Mouse (Mus musculus) erythroblast, adult 5-6 weeks (primary cell): Measurements from ENCODE around the gene Cacna1e. TPM values are rescaled to one million over a fixed set of nuclear protein-coding genes. Genes with fewer than 3 reads are reported as not detected.

Experiments used
- ATAC-seq: replicated peaks from 2 replicates; pipeline ENCODE4 v1.8.0; 2016; ENCODE audit warnings: moderate number of reproducible peaks, mild to moderate bottlenecking, moderate TSS enrichment, inconsistent platforms; ENCODE audit not compliant: poor library complexity, low FRiP score, severe bottlenecking
- total RNA-seq, 2 experiments: library from RNA; stranded (forward) in 1 of 2; stranded (reverse) in 1 of 2; fragments of 150-400 nt in 1 of 2; fragments of 200-764, 138-1000 nt in 1 of 2; gene quantifications; 2 replicates each; pipeline versions ENCODE4 v1.2.3 to v1.2.4; 2015 to 2017; ENCODE audit warnings: low replicate concordance in 2 of 2

Cacna1e gene
- total RNA-seq, 2 experiments from 2014 or later: 0.85 to 1.2 TPM

GRCm38 (mm10) chr1:154788069-154788468 lies 96.2 kb downstream of the Cacna1e start:
- no peak for ATAC-seq

- no peak for ATAC-seq
Measured at GRCm38 (mm10) chr1:154787418-154787817, 96.9 kb downstream of the Cacna1e start.

GRCm38 (mm10) chr1:154786243-154786669 lies 98.0 kb downstream of the Cacna1e start:
- peak; percentile 86 for ATAC-seq

DNA sequence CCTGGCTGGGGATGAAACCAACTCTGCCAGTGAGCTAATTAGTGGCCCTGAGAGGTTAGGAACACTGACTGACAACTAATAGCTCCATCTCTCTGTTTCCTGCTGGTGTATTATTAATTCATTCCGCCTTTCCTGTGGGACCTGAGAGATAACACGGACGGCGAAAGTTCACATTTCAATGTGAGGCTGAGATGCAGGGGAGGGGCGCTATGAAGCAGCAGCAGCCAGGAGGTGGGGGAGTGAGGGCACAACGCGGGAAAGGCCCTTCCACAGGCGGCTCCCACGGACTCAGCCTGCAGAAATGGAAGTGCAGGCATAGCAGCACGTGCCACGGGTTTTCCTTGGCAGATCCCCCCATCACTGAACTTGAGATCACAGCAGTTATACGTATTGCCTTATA lies 99.4 kb downstream of the Cacna1e start:
- no peak for ATAC-seq

- ATAC-seq: no peak
Measured at GRCm38 (mm10) chr1:154783521-154783920, 100.8 kb downstream of the Cacna1e start.

DNA sequence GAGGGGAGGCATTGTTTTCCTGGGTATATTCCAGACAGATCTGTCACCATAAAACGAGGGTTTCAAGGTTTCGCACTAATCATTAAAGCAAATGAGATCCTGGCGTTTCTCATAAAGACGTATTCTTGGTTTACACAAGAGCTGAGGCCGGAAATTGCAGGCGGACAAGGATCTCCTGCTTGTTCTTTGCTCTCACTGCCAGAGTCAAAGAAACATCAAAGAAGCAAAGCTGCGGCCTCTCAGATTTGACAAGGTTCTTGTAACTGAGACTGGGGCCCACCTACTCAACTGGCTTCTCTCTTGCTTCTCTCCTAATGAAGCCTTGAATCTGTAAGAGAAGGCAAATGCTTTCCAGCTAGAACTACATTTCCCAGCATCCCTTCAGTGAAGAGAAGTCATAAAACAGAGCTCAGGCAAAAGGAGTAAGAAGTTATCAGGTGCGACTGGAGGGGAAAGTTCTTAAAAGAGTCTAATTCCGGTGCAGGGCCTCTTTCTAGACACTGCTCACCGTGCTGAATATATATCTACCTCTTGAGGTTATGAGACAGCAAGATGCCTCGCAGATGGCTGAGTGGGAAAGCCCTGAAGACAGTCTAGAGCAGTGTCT lies 104.3 kb downstream of the Cacna1e start:
- no peak for ATAC-seq

GRCm38 (mm10) chr1:154776344-154776743 lies 108.0 kb downstream of the Cacna1e start:
- ATAC-seq: no peak

DNA sequence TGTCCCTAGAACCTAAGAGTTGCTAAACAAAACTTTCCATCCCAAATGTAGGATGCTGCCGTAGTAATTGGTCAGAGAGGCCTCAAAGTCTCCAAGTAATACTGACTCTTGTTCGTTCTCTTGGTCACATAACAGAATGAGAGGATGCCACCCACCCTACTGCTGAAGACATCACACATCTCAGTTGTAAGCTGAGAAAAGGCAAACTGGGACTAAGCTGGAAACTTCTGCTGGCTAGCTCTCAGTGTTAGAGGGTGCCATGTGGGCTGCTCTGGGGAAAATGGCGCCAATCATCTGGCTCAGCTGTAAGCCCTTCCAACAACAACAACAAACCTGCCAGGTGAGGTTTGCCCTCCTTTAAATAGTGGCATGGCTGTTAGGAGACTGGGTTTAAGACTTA lies 109.8 kb downstream of the Cacna1e start:
- ATAC-seq: no peak

GRCm38 (mm10) chr1:154771111-154771510 lies 113.2 kb downstream of the Cacna1e start:
- no peak for ATAC-seq

GRCm38 (mm10) chr1:154770542-154770941 lies 113.8 kb downstream of the Cacna1e start:
- ATAC-seq: no peak

DNA sequence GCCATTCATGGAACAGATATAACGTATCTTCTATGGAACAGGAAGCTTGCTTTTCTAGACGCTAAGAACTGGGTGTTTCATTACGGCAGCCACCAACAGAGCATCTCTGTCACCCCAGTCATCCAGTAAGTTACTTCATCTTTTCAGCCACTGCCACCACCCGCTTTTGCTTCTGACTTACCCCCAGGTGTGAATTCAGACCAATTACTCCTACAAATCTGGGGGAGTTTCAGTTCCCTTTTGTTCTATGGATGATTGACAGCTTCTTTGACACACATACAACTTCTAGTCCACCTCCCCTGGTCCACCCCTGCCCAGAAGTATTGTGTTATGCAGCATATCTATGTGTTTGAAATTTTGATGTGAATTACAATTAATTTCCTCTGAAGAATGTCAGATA lies 121.2 kb downstream of the Cacna1e start:
- no peak for ATAC-seq

DNA sequence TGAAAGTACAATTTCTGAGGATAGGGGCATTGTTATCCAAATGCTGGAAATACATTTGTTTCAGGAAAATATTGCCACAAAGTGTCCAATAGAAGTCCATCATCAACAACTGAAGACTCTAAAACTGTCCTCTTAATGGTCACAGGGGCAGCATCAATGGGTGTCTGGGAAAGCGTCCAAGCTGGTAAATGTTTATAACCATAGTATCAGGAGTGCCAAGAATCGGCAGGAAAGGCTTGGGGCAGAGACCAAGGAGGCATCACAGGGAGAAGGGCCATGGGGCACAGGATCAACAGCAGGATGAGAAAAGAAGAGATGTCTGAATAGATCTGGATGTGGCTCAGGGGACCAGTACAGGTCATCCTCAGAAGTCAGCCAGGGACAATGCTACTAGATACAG lies 132.2 kb downstream of the Cacna1e start:
- no peak for ATAC-seq

DNA sequence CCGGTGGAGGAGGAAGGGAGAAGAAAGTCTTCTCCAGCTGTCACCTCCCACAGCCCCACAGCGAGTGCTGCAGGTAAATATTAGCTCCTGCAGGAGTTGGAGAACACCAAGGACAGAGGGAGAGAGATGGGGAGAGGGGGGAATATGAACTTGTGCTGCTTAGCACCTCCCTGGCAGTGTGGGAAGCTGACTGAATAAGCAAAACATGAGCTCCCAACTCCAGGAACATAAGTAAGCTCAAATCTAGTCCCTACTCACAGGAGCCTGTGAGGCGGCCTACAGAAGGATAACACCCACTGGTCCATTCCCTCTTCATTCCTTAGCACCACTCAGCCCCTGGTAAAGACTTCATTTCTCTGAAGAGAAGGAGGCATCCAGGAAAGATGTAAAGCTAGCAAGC lies 135.8 kb downstream of the Cacna1e start:
- ATAC-seq: no peak

DNA sequence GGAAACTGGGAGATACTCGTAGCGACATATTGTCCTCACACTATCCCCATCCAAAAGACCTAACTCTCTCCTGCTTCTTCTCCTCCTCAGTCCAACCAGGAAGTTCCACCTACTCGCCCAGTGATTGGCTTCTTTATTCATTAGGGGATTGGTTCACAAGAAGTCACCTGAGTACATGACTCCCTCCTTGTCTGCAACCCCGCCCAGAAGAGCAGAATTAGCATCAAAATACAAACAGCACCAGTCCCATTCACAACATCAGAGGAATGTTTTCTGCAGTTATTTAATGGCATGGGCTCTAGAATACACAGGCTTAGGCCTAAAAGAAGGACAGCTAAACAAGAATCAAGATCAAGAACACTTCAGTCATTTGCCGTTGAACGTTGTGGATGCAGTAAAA lies 139.1 kb downstream of the Cacna1e start:
- ATAC-seq: no peak

- no peak for ATAC-seq
Measured at GRCm38 (mm10) chr1:154730411-154730961, 153.8 kb downstream of the Cacna1e start.

GRCm38 (mm10) chr1:154729269-154729980 lies 154.9 kb downstream of the Cacna1e start:
- peak; percentile 70 for ATAC-seq

DNA sequence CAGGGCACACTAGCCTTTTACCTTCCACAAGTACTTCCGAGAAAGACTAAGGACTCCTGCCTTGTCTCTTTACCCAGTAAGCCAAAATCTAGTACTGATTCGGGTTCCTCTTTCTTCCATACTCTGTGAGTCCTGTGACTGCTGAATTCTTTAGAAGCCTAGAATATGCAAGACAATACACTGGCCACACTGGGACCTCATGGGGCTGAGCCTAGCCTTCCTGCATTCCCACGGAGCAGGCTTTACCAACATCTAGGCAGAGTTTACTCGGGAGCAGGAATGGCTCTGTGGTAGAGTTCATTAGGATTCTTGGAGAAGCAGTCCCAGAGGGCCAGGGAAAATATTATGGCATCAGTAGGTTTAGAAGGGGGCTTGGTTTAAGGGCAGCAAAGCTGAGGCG lies 155.6 kb downstream of the Cacna1e start:
- ATAC-seq: no peak

DNA sequence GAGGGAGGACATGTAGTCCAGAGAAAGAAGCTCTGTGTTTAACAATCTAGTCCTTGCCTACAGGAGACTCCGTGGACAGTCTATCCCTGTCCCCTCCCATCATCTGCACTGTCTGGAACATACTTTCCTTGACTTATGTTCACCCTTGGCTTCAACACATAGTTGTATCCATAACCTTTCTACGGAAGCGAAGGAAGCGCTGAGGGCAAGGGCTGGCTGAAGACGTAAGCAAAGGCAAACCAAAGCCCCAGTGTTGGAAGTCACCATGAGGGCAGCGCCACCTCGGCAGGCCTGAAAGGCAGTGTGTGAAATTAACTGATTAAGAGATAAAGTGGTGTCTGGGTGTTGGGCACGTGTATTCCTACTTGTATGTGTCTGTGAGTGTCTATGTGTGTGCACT lies 156.6 kb downstream of the Cacna1e start:
- ATAC-seq: no peak

DNA sequence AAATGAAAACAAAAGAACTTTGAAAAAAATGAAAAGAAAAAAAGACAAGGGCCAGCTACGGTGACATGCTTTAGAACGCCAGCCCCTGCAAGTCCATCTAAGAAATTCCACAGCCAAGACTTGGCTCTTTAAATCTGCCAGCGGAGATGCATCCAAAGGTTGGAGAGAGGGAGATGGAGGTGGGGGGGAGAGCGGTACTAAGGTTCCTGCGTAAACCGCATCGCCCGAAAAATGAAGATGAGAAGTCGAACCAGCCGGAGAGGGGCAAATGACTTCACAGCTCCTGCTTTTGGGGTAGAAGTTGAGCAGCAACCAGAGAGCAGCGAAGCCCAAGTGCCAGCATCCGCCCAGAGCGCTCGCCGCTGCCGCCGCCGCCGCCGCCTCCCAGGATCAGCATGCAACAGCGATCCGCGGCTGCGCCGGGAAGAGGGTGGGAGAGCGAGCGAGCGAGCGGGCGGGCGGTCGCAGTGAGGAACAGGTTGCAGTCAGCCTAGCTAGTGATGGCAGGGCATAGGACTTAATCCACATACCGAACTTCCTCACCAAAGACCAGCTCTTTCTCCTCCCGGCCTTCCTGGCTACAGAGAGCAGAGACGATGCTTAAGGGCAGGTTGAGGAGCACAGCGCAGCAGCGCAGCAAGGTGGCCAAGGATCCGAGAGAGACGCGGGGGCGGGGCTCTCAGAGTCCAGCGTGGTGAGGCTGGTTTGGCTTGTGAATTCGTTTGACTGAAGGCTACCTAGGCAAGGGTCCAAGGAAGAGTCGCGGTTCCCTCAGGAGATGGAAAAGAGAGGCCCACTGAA lies 157.7 kb downstream of the Cacna1e start:
- peak; percentile 64 for ATAC-seq
